Mouse (Mus musculus) limb, embryonic 12.5 days (tissue): ENCODE measurements around the gene Sptssb. TPM values are rescaled to one million over a fixed set of nuclear protein-coding genes. Genes with fewer than 3 reads are reported as not detected.
A peak's percentile ranks its signal among the peaks of the same experiment; 100 is the strongest.

Source experiments
- ATAC-seq: fragments of 200-750 bp; cut with Nextera tagmentation; 2 replicates; pipeline ENCODE4 v1.8.0; 2017; ENCODE audit warnings: low read depth, moderate TSS enrichment; ENCODE audit not compliant: insufficient number of reproducible peaks, insufficient read depth, low FRiP score, low TSS enrichment
- H3K27ac ChIP-seq: fragments of 300-500 bp; sonication (generic); 2 replicates; pipeline ENCODE4 v1.5.1; 2016; ENCODE audit warnings: mild to moderate bottlenecking, moderate library complexity
- H3K27me3 ChIP-seq: fragments of 300-500 bp; sonication (generic); 2 replicates; pipeline ENCODE4 v1.6.1; 2016; ENCODE audit warnings: mild to moderate bottlenecking, moderate library complexity
- H3K36me3 ChIP-seq: fragments of 300-500 bp; sonication (generic); 2 replicates; pipeline ENCODE4 v1.6.1; 2016; ENCODE audit warnings: mild to moderate bottlenecking, moderate library complexity
- H3K4me1 ChIP-seq: fragments of 300-500 bp; sonication (generic); replicated peaks from 2 replicates; pipeline ENCODE4 v1.6.1; 2016
- H3K4me2 ChIP-seq: fragments of 300-500 bp; sonication (generic); 2 replicates; pipeline ENCODE4 v1.6.1; 2016; ENCODE audit warnings: mild to moderate bottlenecking, moderate library complexity
- H3K4me3 ChIP-seq: fragments of 300-500 bp; sonication (generic); replicated peaks from 2 replicates; pipeline ENCODE4 v1.5.1; 2016; ENCODE audit warnings: mild to moderate bottlenecking
- H3K9ac ChIP-seq: fragments of 300-500 bp; sonication (generic); replicated peaks from 2 replicates; pipeline ENCODE4 v1.6.1; 2016; ENCODE audit warnings: mild to moderate bottlenecking, moderate library complexity
- H3K9me3 ChIP-seq: fragments of 300-500 bp; sonication (generic); 2 replicates; pipeline ENCODE4 v1.6.1; 2016; ENCODE audit warnings: mild to moderate bottlenecking, moderate library complexity
- WGBS: fragments of 180-500 bp; shearing (Covaris S2); methylation state at CpG from one replicate; pipeline ENCODE4 v1.1.7; 2016; 5-methylcytosine and 5-hydroxymethylcytosine counted together
- polyA plus RNA-seq: library from polyadenylated mRNA; unstranded; fragments of >200 nt; fragmentation: Nextera tagmentation; extraction: Ambion mirVana; gene quantifications from 2 replicates; pipeline ENCODE4 v1.2.1, GENCODE M21; 2016

Sptssb gene
- polyA plus RNA-seq = 0.19 TPM in 1 of 2 replicates, not detected in the other

DNA sequence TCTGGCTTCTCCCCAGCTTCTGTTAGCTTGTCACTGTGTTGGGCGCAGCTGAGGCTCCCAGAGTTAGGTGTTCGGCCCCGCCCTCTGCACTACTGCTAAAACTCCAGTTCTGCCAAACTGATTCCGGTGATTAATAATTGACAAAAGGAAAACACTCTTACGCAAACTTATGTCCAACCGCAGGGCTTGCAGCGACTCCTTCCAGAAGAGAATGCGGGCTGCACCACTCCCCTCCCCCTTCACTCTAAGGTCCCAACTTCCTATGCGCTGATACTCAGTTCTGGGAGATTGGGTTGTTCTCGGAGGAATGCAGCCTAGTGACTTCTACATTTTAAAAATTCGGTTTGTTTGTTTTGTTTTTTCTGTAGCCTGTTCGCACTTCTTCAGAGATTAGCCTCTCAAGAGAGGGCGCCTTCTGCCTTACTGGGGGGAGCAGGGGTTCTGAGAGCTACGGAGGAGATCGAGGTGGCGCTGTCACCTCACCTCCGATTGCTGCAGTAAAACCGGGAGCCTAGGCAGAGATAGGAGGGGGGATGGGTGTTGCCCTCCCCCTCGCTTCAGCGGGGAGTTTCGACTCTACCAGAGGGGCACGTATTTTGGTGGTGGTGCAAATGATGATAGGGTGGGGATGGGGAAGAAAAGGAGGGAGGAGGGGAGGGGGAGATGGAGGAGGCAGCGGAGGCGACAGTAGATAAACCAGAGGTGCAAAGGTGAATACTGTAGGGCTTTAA is at the start of gene Sptssb:
Gene Sptssb (minus strand): TSS at position 83 of the 731 bp plus-strand sequence.
- no peak within 1 kb of the TSS for H3K27ac ChIP-seq
- peak within 1 kb of the TSS; percentile 48 for H3K4me3 ChIP-seq
- no peak; the same call in 1 of the 2 replicates for ATAC-seq
- peak within 1 kb of the TSS; percentile 52 for H3K9ac ChIP-seq
- H3K4me1 ChIP-seq = peaks cover 8% of the 10 kb centered on the region; the same call in 1 of the 2 replicates
- 2% methylated on average over 24 of the region's 24 CpGs for WGBS
- H3K36me3 ChIP-seq = no peaks in the 10 kb centered on the region
- H3K4me2 ChIP-seq = peak within 1 kb of the TSS; percentile 97
- H3K9me3 ChIP-seq = no peaks in the 10 kb centered on the region
- H3K27me3 ChIP-seq = peaks cover 25% of the 10 kb centered on the region

GRCm38 (mm10) chr3:69908074-69908473 is 48.3 kb upstream of the Sptssb start:
- Histone ChIP-seq H3K27me3 (no peaks in the 10 kb centered on the region), H3K9me3 (no peaks in the 10 kb centered on the region), H3K4me2 (peak overlapping the region; percentile 37), H3K4me1 (peaks cover 11% of the 10 kb centered on the region), H3K4me3 (no peak overlapping the region), H3K36me3 (no peaks in the 10 kb centered on the region), H3K9ac (no peak overlapping the region), H3K27ac (no peak overlapping the region)
- 28% methylated on average over 4 of the region's 4 CpGs for WGBS
- no peak for ATAC-seq

- H3K27ac ChIP-seq = no peak overlapping the region
- no peak overlapping the region for H3K4me3 ChIP-seq
- no peak overlapping the region for H3K9ac ChIP-seq
- peaks cover 6% of the 10 kb centered on the region for H3K4me1 ChIP-seq
- no peaks in the 10 kb centered on the region for H3K36me3 ChIP-seq
- ATAC-seq = no peak
- no peaks in the 10 kb centered on the region for H3K9me3 ChIP-seq
- 37% methylated on average over 6 of the region's 6 CpGs for WGBS
- H3K27me3 ChIP-seq = no peaks in the 10 kb centered on the region
- no peak overlapping the region for H3K4me2 ChIP-seq
Measured at GRCm38 (mm10) chr3:69907564-69907963, 47.8 kb upstream of the Sptssb start.

- no peak overlapping the region for H3K27ac ChIP-seq
- no peak overlapping the region for H3K4me3 ChIP-seq
- 90% methylated on average over 9 of the region's 9 CpGs for WGBS
- ATAC-seq = no peak
- no peak overlapping the region for H3K4me2 ChIP-seq
- no peaks in the 10 kb centered on the region for H3K27me3 ChIP-seq
- no peak overlapping the region for H3K9ac ChIP-seq
- H3K36me3 ChIP-seq = no peaks in the 10 kb centered on the region
- H3K9me3 ChIP-seq = no peaks in the 10 kb centered on the region
- 0 out of 2 replicates have a peak, but pooled peaks cover 2% of the 10 kb centered on the region for H3K4me1 ChIP-seq
Measured at GRCm38 (mm10) chr3:69902787-69903477, 43.2 kb upstream of the Sptssb start.

- Histone ChIP-seq H3K4me3 (no peak overlapping the region), H3K9me3 (no peaks in the 10 kb centered on the region), H3K27me3 (no peaks in the 10 kb centered on the region), H3K9ac (no peak overlapping the region), H3K4me1 (0 out of 2 replicates have a peak, but pooled peaks cover 2% of the 10 kb centered on the region), H3K36me3 (no peaks in the 10 kb centered on the region), H3K27ac (no peak overlapping the region), H3K4me2 (no peak overlapping the region)
- no peak for ATAC-seq
- 27% methylated on average over 2 of the region's 2 CpGs for whole genome bisulfite sequencing
Measured at GRCm38 (mm10) chr3:69902382-69902781, 42.6 kb upstream of the Sptssb start.

GRCm38 (mm10) chr3:69901874-69902381 is 42.2 kb upstream of the Sptssb start:
- H3K27me3 ChIP-seq = no peaks in the 10 kb centered on the region
- no peak overlapping the region for H3K4me3 ChIP-seq
- ATAC-seq = no peak
- 0 out of 2 replicates have a peak, but pooled peaks cover 2% of the 10 kb centered on the region for H3K4me1 ChIP-seq
- H3K36me3 ChIP-seq = no peaks in the 10 kb centered on the region
- no peak overlapping the region for H3K4me2 ChIP-seq
- H3K9me3 ChIP-seq = no peaks in the 10 kb centered on the region
- H3K9ac ChIP-seq = no peak overlapping the region
- no peak overlapping the region for H3K27ac ChIP-seq

DNA sequence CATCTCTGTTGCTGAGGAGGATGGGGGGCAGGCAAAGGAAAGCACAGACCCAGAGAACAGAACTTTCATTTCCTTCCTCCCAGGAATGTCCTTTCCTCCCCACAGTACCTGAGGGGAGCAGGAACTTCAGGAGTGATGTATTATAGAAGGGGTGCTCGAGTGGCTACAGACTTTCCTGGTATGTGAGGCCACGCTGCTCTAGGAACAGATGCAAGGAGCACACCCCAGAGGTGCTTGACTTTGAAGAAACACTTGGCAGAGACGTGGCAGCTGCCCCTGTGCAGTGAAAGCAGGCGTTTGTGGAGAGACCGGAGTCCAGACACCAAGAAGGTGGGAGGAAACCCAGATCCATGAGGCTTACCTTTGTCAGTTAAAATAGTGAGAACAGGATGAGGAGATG is 40.6 kb upstream of the Sptssb start:
- 50% methylated on average over 5 of the region's 5 CpGs for WGBS

GRCm38 (mm10) chr3:69897917-69898594 is 38.3 kb upstream of the Sptssb start:
- no peak overlapping the region for H3K4me3 ChIP-seq
- H3K27ac ChIP-seq = no peak overlapping the region
- H3K27me3 ChIP-seq = no peaks in the 10 kb centered on the region
- no peaks in the 10 kb centered on the region for H3K9me3 ChIP-seq
- 0 out of 2 replicates have a peak, but pooled peaks cover 2% of the 10 kb centered on the region for H3K4me1 ChIP-seq
- ATAC-seq = no peak; the same call in 1 of the 2 replicates
- WGBS = 72% methylated on average over 7 of the region's 8 CpGs
- H3K9ac ChIP-seq = no peak overlapping the region
- no peak overlapping the region for H3K4me2 ChIP-seq
- H3K36me3 ChIP-seq = no peaks in the 10 kb centered on the region

More for the DNA sequence above, 40.6 kb upstream of the Sptssb start:
- H3K9ac ChIP-seq = no peak overlapping the region
- no peak for ATAC-seq
- H3K4me1 ChIP-seq = 0 out of 2 replicates have a peak, but pooled peaks cover 2% of the 10 kb centered on the region
- no peak overlapping the region for H3K4me3 ChIP-seq
- H3K9me3 ChIP-seq = no peaks in the 10 kb centered on the region
- H3K36me3 ChIP-seq = no peaks in the 10 kb centered on the region
- H3K27ac ChIP-seq = no peak overlapping the region
- H3K27me3 ChIP-seq = no peaks in the 10 kb centered on the region
- H3K4me2 ChIP-seq = no peak overlapping the region

GRCm38 (mm10) chr3:69895516-69895915 is 35.8 kb upstream of the Sptssb start:
- no peaks in the 10 kb centered on the region for H3K4me1 ChIP-seq
- H3K27ac ChIP-seq = no peak overlapping the region
- no peaks in the 10 kb centered on the region for H3K27me3 ChIP-seq
- ATAC-seq = no peak
- H3K4me3 ChIP-seq = no peak overlapping the region
- H3K36me3 ChIP-seq = no peaks in the 10 kb centered on the region
- WGBS = 88% methylated on average over 11 of the region's 11 CpGs
- no peaks in the 10 kb centered on the region for H3K9me3 ChIP-seq
- H3K4me2 ChIP-seq = no peak overlapping the region
- no peak overlapping the region for H3K9ac ChIP-seq

DNA sequence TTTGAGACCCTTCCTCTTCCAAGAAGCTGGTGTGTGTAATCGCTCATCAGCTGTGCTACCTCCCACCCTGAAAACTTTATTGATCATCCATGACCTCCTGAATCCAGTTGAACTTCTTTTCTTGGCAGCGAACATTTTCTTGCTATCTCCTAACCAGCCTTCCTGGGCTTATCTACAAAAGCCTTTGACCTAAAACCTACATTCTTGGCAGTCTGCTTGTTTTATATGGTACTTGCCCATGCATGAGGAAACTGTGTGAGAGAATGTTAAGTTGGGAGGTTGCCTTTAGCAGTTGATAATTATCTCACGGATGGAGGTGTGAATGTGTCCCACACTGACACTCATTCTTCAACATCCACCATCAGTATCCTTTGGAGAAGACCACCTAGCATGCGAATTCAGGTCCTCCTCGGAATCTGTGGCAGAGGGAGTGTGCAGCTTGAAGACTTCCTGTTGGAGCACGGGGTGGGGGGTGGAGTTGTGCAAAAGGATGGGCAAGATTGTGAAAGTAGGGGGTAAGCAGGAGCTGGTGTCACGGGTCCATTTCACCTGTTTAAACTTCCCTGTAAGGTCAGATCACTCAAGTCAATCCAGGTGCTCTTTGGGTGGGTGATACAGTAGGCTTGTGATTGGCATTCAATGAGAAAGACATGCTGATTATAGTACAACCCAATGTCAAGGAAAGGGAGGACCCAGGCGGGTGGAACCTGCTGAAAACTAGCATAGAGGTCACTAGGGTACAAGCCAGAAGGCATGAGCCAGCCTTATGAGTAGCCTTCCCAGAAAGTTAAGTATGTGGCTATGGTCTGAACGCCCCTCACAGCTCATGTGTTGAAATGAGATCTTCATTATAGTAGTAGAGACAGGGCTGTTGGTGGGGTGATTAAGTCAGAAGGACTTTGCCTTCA is 32.7 kb upstream of the Sptssb start:
- H3K27ac ChIP-seq = no peak overlapping the region
- no peak overlapping the region for H3K9ac ChIP-seq
- no peaks in the 10 kb centered on the region for H3K4me1 ChIP-seq
- no peaks in the 10 kb centered on the region for H3K9me3 ChIP-seq
- no peaks in the 10 kb centered on the region for H3K36me3 ChIP-seq
- no peaks in the 10 kb centered on the region for H3K27me3 ChIP-seq
- 81% methylated on average over 9 of the region's 9 CpGs for WGBS
- H3K4me2 ChIP-seq = no peak overlapping the region
- no peak for ATAC-seq
- no peak overlapping the region for H3K4me3 ChIP-seq
